Mouse (Mus musculus): ENCODE measurements around the gene Cyp26c1. TPM values are rescaled to one million over a fixed set of nuclear protein-coding genes. Genes with fewer than 3 reads are reported as not detected.

Cyp26c1 gene
- polyA plus RNA-seq, 1 experiment from 2014 or later = 0.31 TPM

Other genes starting within 250 kb of the Cyp26c1 start
- 9.3 and 9.6 TPM in 2 replicates for gene Exoc6, start 135.2 kb upstream of the Cyp26c1 start, polyA plus RNA-seq (2016; fragmentation: Nextera tagmentation; extraction: Ambion mirVana)
- 8.3 and 9.8 TPM in 2 replicates for gene Cyp26a1, start 12.2 kb downstream of the Cyp26c1 start, polyA plus RNA-seq (2016; fragmentation: Nextera tagmentation; extraction: Ambion mirVana)

Measured in forebrain, embryonic 10.5 days (tissue).